Mouse (Mus musculus) small intestine, adult 2 months (tissue): ENCODE measurements around the gene Hectd1.

Source experiments
- CTCF ChIP-seq: fragments of 200-500 bp; IDR thresholded peaks from 2 replicates; pipeline ENCODE4 v1.5.1; 2012; ENCODE audit warnings: low read depth, mild to moderate bottlenecking, control low read depth, inconsistent platforms, low read length, moderate library complexity, mixed read lengths; ENCODE audit not compliant: insufficient replicate concordance, insufficient read length; ENCODE audit errors: extremely low read depth
- POLR2A ChIP-seq: fragments of 200-500 bp; IDR thresholded peaks from 2 replicates; pipeline ENCODE4 v1.6.1; 2012; ENCODE audit warnings: low read depth, mild to moderate bottlenecking, control low read depth, inconsistent platforms, low read length, moderate library complexity

DNA sequence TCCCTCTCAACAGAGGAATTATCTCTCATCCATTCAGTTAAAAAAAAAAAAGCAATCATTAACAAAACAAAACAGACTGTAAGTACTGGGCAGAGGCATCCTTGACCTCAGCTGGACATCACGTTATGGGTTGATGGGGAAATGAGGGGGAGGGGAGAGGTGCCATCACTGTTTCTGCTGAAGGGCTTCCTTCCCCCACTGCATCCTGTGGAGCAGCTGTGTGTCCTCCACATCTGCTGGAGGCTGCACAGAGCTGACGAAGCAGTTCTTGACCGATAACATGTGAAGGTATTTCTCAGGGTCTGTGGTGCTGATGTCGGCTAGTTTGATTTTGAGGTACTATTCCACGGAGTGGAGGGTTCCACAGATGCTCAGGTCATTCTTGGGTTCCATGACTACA lies 119.2 kb downstream of the Hectd1 start:
- TF ChIP-seq CTCF (no peak), POLR2A (no peak)
